Mouse (Mus musculus) MEL (cell line): ENCODE results near the gene Hgfac. TPM values are rescaled to one million over a fixed set of nuclear protein-coding genes. Genes with fewer than 3 reads are reported as not detected.

Experiments
- DNase-seq: peaks from one replicate; pipeline ENCODE4 v3.0.0; 2011; ENCODE audit warnings: low read depth, low spot score
- H3K27ac ChIP-seq: 2 replicates; pipeline ENCODE4 v1.5.1; 2012; ENCODE audit warnings: low read depth, mild to moderate bottlenecking, control low read depth, low read length, moderate library complexity; ENCODE audit not compliant: control insufficient read depth
- H3K27me3 ChIP-seq, 2 experiments: fragments of 150-350 bp in 1 of 2; sonication (generic) in 1 of 2; 2 replicates each; pipeline ENCODE4 v1.6.1; 2012; ENCODE audit warnings: low read length in 2 of 2, mild to moderate bottlenecking in 2 of 2, improper control_type of control experiment in 1 of 2, moderate library complexity in 1 of 2; ENCODE audit not compliant: insufficient read depth in 2 of 2, control insufficient read depth in 1 of 2
- H3K36me3 ChIP-seq, 2 experiments: 2 replicates each; pipeline ENCODE4 v1.6.1; 2012 to 2014; ENCODE audit warnings: low read length in 2 of 2, improper control_type of control experiment in 1 of 2, inconsistent platforms in 1 of 2, mild to moderate bottlenecking in 1 of 2; ENCODE audit not compliant: insufficient read depth in 2 of 2, control insufficient read depth in 1 of 2
- H3K4me1 ChIP-seq, 2 experiments: fragments of 150-350 bp in 1 of 2; sonication (generic) in 1 of 2; 2 replicates each; pipeline ENCODE4 v1.6.1; 2012; ENCODE audit warnings: low read length in 2 of 2, improper control_type of control experiment in 1 of 2, mild to moderate bottlenecking in 1 of 2; ENCODE audit not compliant: insufficient read depth in 2 of 2, control insufficient read depth in 1 of 2
- H3K4me3 ChIP-seq, 2 experiments: fragments of 150-350 bp in 1 of 2; sonication (generic) in 1 of 2; 2 replicates each; pipeline ENCODE4 v1.5.1; 2012; ENCODE audit warnings: low read depth in 2 of 2, low read length in 2 of 2, mild to moderate bottlenecking in 2 of 2, moderate library complexity in 2 of 2, control low read depth in 1 of 2, improper control_type of control experiment in 1 of 2; ENCODE audit not compliant: control insufficient read depth in 1 of 2, insufficient read depth in 1 of 2
- H3K79me2 ChIP-seq: 2 replicates; pipeline ENCODE4 v1.6.1; 2012; ENCODE audit warnings: mild to moderate bottlenecking, low read length, moderate library complexity; ENCODE audit not compliant: control insufficient read depth, poor library complexity, insufficient read depth
- H3K9ac ChIP-seq: 2 replicates; pipeline ENCODE4 v1.6.1; 2012; ENCODE audit warnings: low read depth, mild to moderate bottlenecking, control low read depth, low read length, moderate library complexity; ENCODE audit not compliant: control insufficient read depth, poor library complexity, severe bottlenecking
- H3K9me3 ChIP-seq: fragments of 150-350 bp; sonication (generic); replicated peaks from 2 replicates; pipeline ENCODE4 v1.6.1; 2012; ENCODE audit warnings: mild to moderate bottlenecking, low read length, improper control_type of control experiment, moderate library complexity; ENCODE audit not compliant: insufficient read depth
- BHLHE40 ChIP-seq: IDR thresholded peaks from 2 replicates; pipeline ENCODE4 v1.6.1; 2012; ENCODE audit warnings: low read depth, mild to moderate bottlenecking, inconsistent platforms, low read length, improper control_type of control experiment, borderline replicate concordance
- CTCF ChIP-seq, 3 experiments: IDR thresholded peaks in 2 of 3; conservative IDR thresholded peaks in 1 of 3; 2 replicates each; pipeline ENCODE4 v1.5.1; 2011 to 2012; ENCODE audit warnings: low read length in 3 of 3, low read depth in 2 of 3, mild to moderate bottlenecking in 2 of 3, improper control_type of control experiment in 1 of 3, inconsistent platforms in 1 of 3, mixed read lengths in 1 of 3, moderate library complexity in 1 of 3; ENCODE audit not compliant: control insufficient read depth in 1 of 3, insufficient read depth in 1 of 3, poor library complexity in 1 of 3, severe bottlenecking in 1 of 3
- E2F4 ChIP-seq: IDR thresholded peaks from 2 replicates; pipeline ENCODE4 v1.6.1; 2011; ENCODE audit warnings: low read depth, low read length, improper control_type of control experiment, borderline replicate concordance
- ELF1 ChIP-seq: IDR thresholded peaks from 2 replicates; pipeline ENCODE4 v1.6.1; 2014; ENCODE audit warnings: low read depth, mild to moderate bottlenecking, inconsistent platforms, low read length, improper control_type of control experiment, moderate library complexity
- EP300 ChIP-seq, 2 experiments: IDR thresholded peaks; 2 replicates each; pipeline ENCODE4 v1.6.1; 2011; ENCODE audit warnings: improper control_type of control experiment in 2 of 2, low read length in 2 of 2, low read depth in 1 of 2, mild to moderate bottlenecking in 1 of 2
- ETS1 ChIP-seq: IDR thresholded peaks from 2 replicates; pipeline ENCODE4 v1.6.1; 2012; ENCODE audit warnings: low read depth, mild to moderate bottlenecking, inconsistent platforms, low read length, improper control_type of control experiment, moderate library complexity
- GABPA ChIP-seq: IDR thresholded peaks from 2 replicates; pipeline ENCODE4 v1.6.1; 2012; ENCODE audit warnings: low read depth, mild to moderate bottlenecking, inconsistent platforms, low read length, improper control_type of control experiment, moderate library complexity
- GATA1 ChIP-seq: IDR thresholded peaks from 2 replicates; pipeline ENCODE4 v1.6.1; 2011; ENCODE audit warnings: low read depth, low read length, improper control_type of control experiment
- JUND ChIP-seq: IDR thresholded peaks from 2 replicates; pipeline ENCODE4 v1.6.1; 2011; ENCODE audit warnings: low read depth, mild to moderate bottlenecking, improper control_type of control experiment, low read length
- KAT2A ChIP-seq: conservative IDR thresholded peaks from 2 replicates; pipeline ENCODE4 v1.6.1; 2012; ENCODE audit warnings: low read depth, low read length, improper control_type of control experiment, inconsistent platforms
- MAFK ChIP-seq: IDR thresholded peaks from 2 replicates; pipeline ENCODE4 v1.6.1; 2011; ENCODE audit warnings: low read depth, mild to moderate bottlenecking, low read length, improper control_type of control experiment, borderline replicate concordance
- MYB ChIP-seq: IDR thresholded peaks from 2 replicates; pipeline ENCODE4 v1.6.1; 2011; ENCODE audit warnings: mild to moderate bottlenecking, low read depth, low read length, improper control_type of control experiment
- NELFE ChIP-seq: IDR thresholded peaks from 2 replicates; pipeline ENCODE4 v1.6.1; 2011; ENCODE audit warnings: low read depth, low read length, improper control_type of control experiment
- NRF1 ChIP-seq: IDR thresholded peaks from 2 replicates; pipeline ENCODE4 v1.6.1; 2014; ENCODE audit warnings: low read depth, mild to moderate bottlenecking, inconsistent platforms, low read length, improper control_type of control experiment, moderate library complexity; ENCODE audit not compliant: poor library complexity, insufficient read depth, severe bottlenecking
- POLR2AphosphoS5 ChIP-seq: IDR thresholded peaks from 2 replicates; pipeline ENCODE4 v1.6.1; 2012; ENCODE audit warnings: low read depth, borderline replicate concordance, mild to moderate bottlenecking, inconsistent platforms, low read length, moderate library complexity, mixed read lengths
- RCOR1 ChIP-seq: IDR thresholded peaks from 2 replicates; pipeline ENCODE4 v1.6.1; 2012; ENCODE audit warnings: low read depth, mild to moderate bottlenecking, inconsistent platforms, low read length, improper control_type of control experiment
- SMC3 ChIP-seq: IDR thresholded peaks from 2 replicates; pipeline ENCODE4 v1.6.1; 2011; ENCODE audit warnings: low read depth, low read length, improper control_type of control experiment
- TAL1 ChIP-seq: IDR thresholded peaks from 2 replicates; pipeline ENCODE4 v1.6.1; 2012; ENCODE audit warnings: mild to moderate bottlenecking, inconsistent platforms, low read length, moderate library complexity, mixed read lengths
- TBP ChIP-seq: IDR thresholded peaks from 2 replicates; pipeline ENCODE4 v1.8.0; 2011; ENCODE audit warnings: low read depth, low read length, improper control_type of control experiment
- USF1 ChIP-seq: IDR thresholded peaks from 2 replicates; pipeline ENCODE4 v1.6.1; 2014; ENCODE audit warnings: low read depth, mild to moderate bottlenecking, inconsistent platforms, low read length, improper control_type of control experiment, moderate library complexity
- USF2 ChIP-seq, 2 experiments: IDR thresholded peaks; 2 replicates each; pipeline ENCODE4 v1.6.1; 2011 to 2012; ENCODE audit warnings: improper control_type of control experiment in 2 of 2, low read length in 2 of 2, borderline replicate concordance in 1 of 2, inconsistent platforms in 1 of 2, low read depth in 1 of 2, mild to moderate bottlenecking in 1 of 2; ENCODE audit not compliant: insufficient read depth in 1 of 2
- ZKSCAN1 ChIP-seq: IDR thresholded peaks from 2 replicates; pipeline ENCODE4 v1.6.1; 2012; ENCODE audit warnings: low read depth, mild to moderate bottlenecking, inconsistent platforms, low read length, improper control_type of control experiment, moderate library complexity
- ZMIZ1 ChIP-seq: IDR thresholded peaks from 2 replicates; pipeline ENCODE4 v1.6.1; 2012; ENCODE audit warnings: low read depth, mild to moderate bottlenecking, inconsistent platforms, low read length, improper control_type of control experiment, moderate library complexity
- polyA plus RNA-seq, 2 experiments: library from polyadenylated mRNA; stranded (reverse) in 1 of 2; unstranded in 1 of 2; fragments of >175 nt in 1 of 2; fragments of >200 nt in 1 of 2; gene quantifications; 2 replicates each; pipeline versions ENCODE4 v1.2.1 to v1.2.4; 2012; ENCODE audit warnings: low replicate concordance in 2 of 2, low read depth in 1 of 2; ENCODE audit not compliant: insufficient read length in 2 of 2, insufficient read depth in 1 of 2, missing spikeins in 1 of 2
- total RNA-seq: library from RNA; depleted of rRNA; stranded (reverse); fragments of 300-350 nt; gene quantifications from 2 replicates; pipeline ENCODE4 v1.2.3, GENCODE M21; 2012

Hgfac gene
- total and polyA plus RNA-seq, 3 experiments = 0.62 to 1.6 TPM; not detected in 1

- no peaks in the 10 kb centered on the region for H3K9me3 ChIP-seq
- H3K27me3 ChIP-seq = no peaks in the 10 kb centered on the region; a peak in 3 of 4 replicates
- no peaks in the 10 kb centered on the region for H3K36me3 ChIP-seq
- no peak overlapping the region for H3K4me3 ChIP-seq
- TF ChIP-seq ELF1 = no peak
- no peak for TF ChIP-seq POLR2AphosphoS5
- TF ChIP-seq ZMIZ1 = no peak
- no peak for TF ChIP-seq KAT2A
- H3K27ac ChIP-seq = no peak overlapping the region
- peaks cover 0 to 8% of the 10 kb centered on the region in 2 experiments; a peak in 2 of 4 replicates for H3K4me1 ChIP-seq
- no peaks in the 10 kb centered on the region for H3K79me2 ChIP-seq
- DNase-seq = no peak
- no peak overlapping the region for H3K9ac ChIP-seq
These were observed 16.9 kb downstream of the Hgfac start for GRCm38 (mm10) chr5:35058216-35058615.

- DNase-seq = no peak
- Histone ChIP-seq H3K36me3 (no peaks in the 10 kb centered on the region), H3K9ac (no peak overlapping the region)
- TF ChIP-seq TAL1 (no peak), KAT2A (no peak), GABPA (no peak), JUND (no peak), TBP (no peak), GATA1 (no peak), RCOR1 (no peak), BHLHE40 (no peak), EP300 (IDR thresholded peaks at IDR 0.05; ENCODE audit: low read depth in 1 of 2, low read length in 2 of 2) (no peak), NRF1 (no peak), ETS1 (no peak), MAFK (no peak)
- TF ChIP-seq, all 39 proteins: peak for 0
- no peak overlapping the region for H3K4me3 ChIP-seq
- H3K79me2 ChIP-seq = no peaks in the 10 kb centered on the region
- H3K27me3 ChIP-seq = no peaks in the 10 kb centered on the region; a peak in 1 of 4 replicates
- H3K27ac ChIP-seq = no peak overlapping the region
- no peaks in the 10 kb centered on the region for H3K9me3 ChIP-seq
- peaks cover 0 to 9% of the 10 kb centered on the region in 2 experiments; a peak in 2 of 4 replicates for H3K4me1 ChIP-seq
These were observed 18.8 kb downstream of the Hgfac start for GRCm38 (mm10) chr5:35060098-35060497.

GRCm38 (mm10) chr5:35069841-35070240, 28.5 kb downstream of the Hgfac start:
- Histone ChIP-seq H3K9me3 (no peaks in the 10 kb centered on the region), H3K36me3 (no peaks in the 10 kb centered on the region), H3K9ac (no peak overlapping the region), H3K27ac (no peak overlapping the region), H3K4me1 (no peaks in the 10 kb centered on the region), H3K79me2 (no peaks in the 10 kb centered on the region), H3K27me3 (peaks cover 0 to 1% of the 10 kb centered on the region in 2 experiments; a peak in 2 of 4 replicates), H3K4me3 (no peak overlapping the region)
- TF ChIP-seq USF1 (no peak), NELFE (no peak), SMC3 (no peak), MYB (no peak), RCOR1 (no peak), JUND (no peak), GABPA (no peak), ZKSCAN1 (no peak), EP300 (IDR thresholded peaks at IDR 0.05; ENCODE audit: low read depth in 1 of 2, low read length in 2 of 2) (no peak), USF2 (IDR thresholded peaks at IDR 0.05; ENCODE audit: borderline replicate concordance in 1 of 2, insufficient read depth in 1 of 2, low read depth in 1 of 2, low read length in 2 of 2) (no peak), NRF1 (no peak), GATA1 (no peak), KAT2A (no peak), CTCF (IDR thresholded peaks at IDR 0.05 in 2 of 3, conservative IDR thresholded peaks at IDR 0.05 in 1 of 3; ENCODE audit: control insufficient read depth in 1 of 3, insufficient read depth in 1 of 3, low read depth in 2 of 3, low read length in 3 of 3, poor library complexity in 1 of 3, severe bottlenecking in 1 of 3) (no peak), E2F4 (no peak)
- DNase-seq = no peak
